Mouse (Mus musculus): Measurements from ENCODE around the gene Marcks. TPM values are rescaled to one million over a fixed set of nuclear protein-coding genes. Genes with fewer than 3 reads are reported as not detected.

Marcks gene
- polyA plus RNA-seq (2012; fragmentation: generic; extraction: Trizol): 100 to 1,000 TPM in 1 of 2 experiments, 10 to 100 TPM in 1; 13.7 to 209 TPM

GRCm38 (mm10) chr10:37138778-37139442 is at the start of gene Marcks:
Marcks (minus strand) TSS chr10:37138920.

Other genes with a start within 250 kb of the Marcks start
- 10 to 100 TPM in 1 of 2 experiments, 1 to 10 TPM in 1; 5.6 to 72.9 TPM for gene Hdac2, start 164.4 kb downstream of the Marcks start, polyA plus RNA-seq (2012; fragmentation: generic; extraction: Trizol)